In the genomic region with DNA sequence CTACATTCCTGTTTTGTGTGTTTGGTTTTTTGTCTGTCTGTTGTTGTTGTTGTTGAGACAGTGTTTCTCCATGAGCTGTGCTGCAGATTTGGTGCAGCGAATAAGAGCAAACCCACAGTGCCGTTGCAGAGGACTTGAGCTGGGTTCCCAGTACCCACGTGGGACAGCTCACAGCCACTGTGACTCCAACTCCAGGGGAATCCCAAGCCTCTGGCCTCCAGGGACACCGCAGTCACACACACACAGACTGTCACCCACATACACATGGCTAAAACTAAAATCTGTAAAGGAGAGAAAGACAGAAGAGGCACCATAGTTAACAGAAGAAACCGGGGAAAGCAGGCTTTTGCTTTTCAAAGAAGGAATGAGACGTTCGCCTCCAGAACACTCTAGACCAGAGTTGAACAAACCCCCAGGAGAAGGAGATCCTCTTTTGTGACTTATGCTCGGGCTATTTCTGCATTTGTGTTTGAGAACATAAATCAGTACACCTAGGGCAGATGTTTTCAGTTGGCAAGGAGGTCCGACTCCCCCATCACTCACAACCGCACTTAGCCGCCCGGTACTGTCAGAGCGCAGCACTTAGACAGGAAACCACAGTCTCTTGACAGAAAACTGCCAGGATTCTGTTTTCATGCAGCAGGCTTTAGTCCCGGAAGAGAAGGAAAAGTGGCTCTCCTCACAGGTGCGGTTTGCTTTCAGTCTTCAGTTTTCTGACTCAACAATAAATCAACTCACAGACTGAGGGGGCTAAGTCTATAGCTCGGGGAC, we compare ENCODE assay signal across 16 mouse cellular contexts. TPM values are rescaled to one million over a fixed set of nuclear protein-coding genes. Genes with fewer than 3 reads are reported as not detected.
DNase-seq lines count a peak whose midpoint lies in the region; ATAC-seq lines count a peak whose summit lies in the region.
"Had no signal": no experiment of that assay in that cellular context is flagged by ENCODE, and none has a peak within 500 bp of the region (broad histone marks: within the 10 kb centered on the region; RNA-seq: fewer than 3 reads in every experiment).

No protein-coding gene starts in this region.

- no peaks in the 10 kb centered on the region for H3K9me3 ChIP-seq in liver, embryonic 12.5 days (replicated peaks)
- H3K9me3 ChIP-seq in forebrain, embryonic 14.5 days (replicated peaks; ENCODE audit: control insufficient read depth, low read length), result no peaks in the 10 kb centered on the region
- H3K9me3 ChIP-seq: limb, embryonic 12.5 days had no signal

- peak overlapping the region; percentile 59; the same call in 1 of the 2 replicates for H3K27ac ChIP-seq in liver, embryonic 12.5 days
- no peak overlapping the region for H3K27ac ChIP-seq in forebrain, embryonic 14.5 days (ENCODE audit: low read depth, low read length)
- H3K27ac ChIP-seq: heart, adult 2 months; limb, embryonic 12.5 days had no signal

- 24% methylated on average over 16 of the region's 16 CpGs for WGBS in liver, embryonic 12.5 days (ENCODE audit: insufficient replicate concordance)
- WGBS in forebrain, embryonic 14.5 days, result 78% methylated on average over 16 of the region's 16 CpGs

- peak; percentile 61 for ATAC-seq in CD4-positive, CD25-positive, alpha-beta regulatory T cell, adult 4 months
- ATAC-seq in liver, embryonic 12.5 days, result no peak
- no peak for ATAC-seq in forebrain, embryonic 14.5 days

- no peaks in the 10 kb centered on the region for H3K27me3 ChIP-seq in liver, embryonic 12.5 days (replicated peaks)
- no peaks in the 10 kb centered on the region for H3K27me3 ChIP-seq in forebrain, embryonic 14.5 days (replicated peaks; ENCODE audit: control insufficient read depth, insufficient read depth, low read length)

- no peak overlapping the region for H3K9ac ChIP-seq in liver, embryonic 12.5 days
- no peak overlapping the region for H3K9ac ChIP-seq in forebrain, embryonic 14.5 days (ENCODE audit: low read length)
- H3K9ac ChIP-seq: limb, embryonic 12.5 days had no signal

- no peaks in the 10 kb centered on the region for H3K36me3 ChIP-seq in liver, embryonic 12.5 days
- no peaks in the 10 kb centered on the region for H3K36me3 ChIP-seq in forebrain, embryonic 14.5 days (ENCODE audit: control insufficient read depth, insufficient read depth, low read length)
- H3K36me3 ChIP-seq: limb, embryonic 12.5 days had no signal

- no peak overlapping the region for H3K4me3 ChIP-seq in liver, embryonic 12.5 days
- H3K4me3 ChIP-seq in forebrain, embryonic 14.5 days (ENCODE audit: low read depth, low read length), result no peak overlapping the region
- H3K4me3 ChIP-seq: heart, adult 2 months; limb, embryonic 12.5 days had no signal

- DNase-seq in B cell, adult 2 months, result peak; percentile 58 to 59
- peak; percentile 64 to 74 for DNase-seq in thymus, adult 18-20 months
- no peak for DNase-seq in forebrain, embryonic 14.5 days (ENCODE audit: low spot score)
- DNase-seq in kidney, postnatal 10 days, result no peak
- no peak for DNase-seq in layer of hippocampus, postnatal 25 days (ENCODE audit: extremely low spot score in 1 of 2, low spot score in 1 of 2)
- DNase-seq: cerebellum, postnatal 25 days; heart, postnatal 4 days; kidney, adult 2 months; layer of hippocampus, adult 9-11 months; lung, postnatal 14 days had no signal

- H3K4me1 ChIP-seq in liver, embryonic 12.5 days, result no peaks in the 10 kb centered on the region
- H3K4me1 ChIP-seq in forebrain, embryonic 14.5 days (ENCODE audit: control insufficient read depth, insufficient read depth, low read length), result no peaks in the 10 kb centered on the region
- H3K4me1 ChIP-seq: limb, embryonic 12.5 days had no signal

- peak overlapping the region; percentile 3 for H3K4me2 ChIP-seq in liver, embryonic 12.5 days
- H3K4me2 ChIP-seq in forebrain, embryonic 14.5 days (ENCODE audit: low read length), result no peak overlapping the region
- H3K4me2 ChIP-seq: limb, embryonic 12.5 days had no signal

RNA-seq across cellular contexts. Expression of a gene that starts 34.1 kb away (rescaled TPM):
- polyA plus RNA-seq in CD4-positive, CD25-positive, alpha-beta regulatory T cell, adult 4 months (2017; shearing (Covaris generic)), result under 1 TPM in 1 of 2 experiments, not detected in 1; 0.37 TPM
- 2.7 and 2.9 TPM in 2 replicates for polyA plus RNA-seq in liver, embryonic 12.5 days (2016; fragmentation: Nextera tagmentation; extraction: Ambion mirVana)
- 0.04 and 0.25 TPM in 2 replicates for polyA plus RNA-seq in forebrain, embryonic 14.5 days (2014; fragmentation: Nextera tagmentation; extraction: Ambion mirVana)
- 1 to 10 TPM; 6.7 to 8.0 TPM for total RNA-seq in layer of hippocampus, postnatal 25 days (2021)
- total RNA-seq: heart, postnatal 4 days; MEL had no signal

RNA-seq across cellular contexts. Expression of a gene that starts 43.9 kb away (rescaled TPM):
- not detected for polyA plus RNA-seq in CD4-positive, CD25-positive, alpha-beta regulatory T cell, adult 4 months (2017; shearing (Covaris generic))
- 0.21 TPM in 1 of 2 replicates, not detected in the other for polyA plus RNA-seq in liver, embryonic 12.5 days (2016; fragmentation: Nextera tagmentation; extraction: Ambion mirVana)
- polyA plus RNA-seq in forebrain, embryonic 14.5 days (2014; fragmentation: Nextera tagmentation; extraction: Ambion mirVana), result not detected in 2 replicates
- total RNA-seq in layer of hippocampus, postnatal 25 days (2021), result not detected
- total RNA-seq: heart, adult 2 months; heart, postnatal 4 days; MEL had no signal
- polyA plus RNA-seq: heart, adult 2 months; kidney, adult 2 months; limb, embryonic 12.5 days; urinary bladder, adult 2 months had no signal

RNA-seq across cellular contexts. Expression of a gene that starts 59.1 kb away (rescaled TPM):
- not detected for polyA plus RNA-seq in CD4-positive, CD25-positive, alpha-beta regulatory T cell, adult 4 months (2017; shearing (Covaris generic))
- not detected in 2 replicates for polyA plus RNA-seq in liver, embryonic 12.5 days (2016; fragmentation: Nextera tagmentation; extraction: Ambion mirVana)
- polyA plus RNA-seq in forebrain, embryonic 14.5 days (2014; fragmentation: Nextera tagmentation; extraction: Ambion mirVana), result not detected in 2 replicates
- not detected for total RNA-seq in layer of hippocampus, postnatal 25 days (2021)
- total RNA-seq: heart, adult 2 months; heart, postnatal 4 days; MEL had no signal
- polyA plus RNA-seq: heart, adult 2 months; kidney, adult 2 months; limb, embryonic 12.5 days; urinary bladder, adult 2 months had no signal

Comparison
In these comparisons a context has a peak if more than half of its experiments do, and no peak if none do; other contexts are left out.
1. DNase-seq: peak in B cell, adult 2 months (2 of 2) and thymus, adult 18-20 months (2 of 2); none in forebrain, embryonic 14.5 days (single experiment), kidney, postnatal 10 days (single experiment) and layer of hippocampus, postnatal 25 days (0 of 2).